Mouse (Mus musculus): ENCODE results near the gene Zfp524. TPM values are rescaled to one million over a fixed set of nuclear protein-coding genes. Genes with fewer than 3 reads are reported as not detected.

Zfp524 gene
- polyA plus RNA-seq, 1 experiment, result 54.6 TPM

DNA sequence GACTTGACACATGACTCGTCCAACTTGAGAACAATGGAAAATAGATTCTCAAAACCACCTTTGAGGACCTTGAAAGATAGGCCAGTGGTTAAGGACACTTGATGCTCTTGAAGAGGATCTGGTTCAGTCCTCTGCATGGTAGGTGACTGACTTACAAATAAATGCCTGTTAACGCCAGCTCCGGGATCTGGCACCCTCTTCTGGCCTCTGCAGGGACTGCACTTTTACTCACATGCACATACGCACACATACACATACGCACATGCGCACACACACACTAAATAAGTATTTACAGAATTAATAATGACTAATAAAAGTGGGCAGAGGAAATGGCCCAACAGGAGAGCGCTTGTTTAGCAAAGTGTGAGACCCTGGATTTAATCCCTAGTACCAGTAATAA, 37.4 kb upstream of the Zfp524 start:
- 97% methylated on average over 7 of the region's 7 CpGs for WGBS

DNA sequence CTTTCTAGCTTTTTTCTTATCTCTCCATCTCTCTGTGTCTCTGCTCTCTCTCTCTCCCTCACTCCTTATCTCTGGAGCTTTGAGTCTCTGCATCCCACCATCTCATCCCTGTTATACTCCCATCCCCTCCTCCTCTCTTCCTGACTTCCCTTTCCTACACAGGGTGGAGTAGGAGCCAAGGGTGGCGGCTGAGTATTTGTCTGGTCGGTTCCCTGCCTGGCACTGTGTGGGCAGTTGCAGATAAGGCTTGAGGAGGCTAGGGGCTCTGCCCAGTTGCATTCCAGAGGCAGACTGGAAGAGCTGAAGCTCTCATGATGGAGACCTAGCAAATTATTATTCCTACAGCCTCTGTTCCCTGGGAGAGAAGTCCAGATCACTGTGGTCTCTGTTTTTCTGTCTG, 26.0 kb upstream of the Zfp524 start:
- TF ChIP-seq POLR2A (IDR thresholded peaks at IDR 0.05; ENCODE audit: control insufficient read depth, extremely low read depth, insufficient read depth, low read length, poor library complexity) (no peak), CTCF (IDR thresholded peaks at IDR 0.05; ENCODE audit: borderline replicate concordance, control insufficient read depth, extremely low read depth, insufficient read depth, low read length, poor library complexity) (no peak)
- H3K36me3 ChIP-seq (ENCODE audit: control insufficient read depth, insufficient read depth, low read length), result no peaks in the 10 kb centered on the region
- no peak overlapping the region for H3K27ac ChIP-seq (ENCODE audit: control insufficient read depth, insufficient read depth, low read length)
- no peak overlapping the region for H3K4me3 ChIP-seq (ENCODE audit: control insufficient read depth, insufficient read depth, low read length)
- DNase-seq, result no peak
- H3K4me1 ChIP-seq (replicated peaks; ENCODE audit: control insufficient read depth, insufficient read depth, low read length), result no peaks in the 10 kb centered on the region
- no peaks in the 10 kb centered on the region for H3K27me3 ChIP-seq (ENCODE audit: control insufficient read depth, insufficient read depth, low read length)
- 56% methylated on average over 2 of the region's 2 CpGs for WGBS

More for the DNA sequence above, 37.4 kb upstream of the Zfp524 start:
- Histone ChIP-seq H3K36me3 (ENCODE audit: control insufficient read depth, insufficient read depth, low read length) (no peaks in the 10 kb centered on the region), H3K27ac (ENCODE audit: control insufficient read depth, insufficient read depth, low read length) (no peak overlapping the region), H3K4me1 (replicated peaks; ENCODE audit: control insufficient read depth, insufficient read depth, low read length) (no peaks in the 10 kb centered on the region), H3K27me3 (ENCODE audit: control insufficient read depth, insufficient read depth, low read length) (0 out of 2 replicates have a peak, but pooled peaks cover 2% of the 10 kb centered on the region), H3K4me3 (ENCODE audit: control insufficient read depth, insufficient read depth, low read length) (no peak overlapping the region)
- no peak for TF ChIP-seq POLR2A (IDR thresholded peaks at IDR 0.05; ENCODE audit: control insufficient read depth, extremely low read depth, insufficient read depth, low read length, poor library complexity)
- TF ChIP-seq CTCF (IDR thresholded peaks at IDR 0.05; ENCODE audit: borderline replicate concordance, control insufficient read depth, extremely low read depth, insufficient read depth, low read length, poor library complexity), result no peak
- no peak for DNase-seq

DNA sequence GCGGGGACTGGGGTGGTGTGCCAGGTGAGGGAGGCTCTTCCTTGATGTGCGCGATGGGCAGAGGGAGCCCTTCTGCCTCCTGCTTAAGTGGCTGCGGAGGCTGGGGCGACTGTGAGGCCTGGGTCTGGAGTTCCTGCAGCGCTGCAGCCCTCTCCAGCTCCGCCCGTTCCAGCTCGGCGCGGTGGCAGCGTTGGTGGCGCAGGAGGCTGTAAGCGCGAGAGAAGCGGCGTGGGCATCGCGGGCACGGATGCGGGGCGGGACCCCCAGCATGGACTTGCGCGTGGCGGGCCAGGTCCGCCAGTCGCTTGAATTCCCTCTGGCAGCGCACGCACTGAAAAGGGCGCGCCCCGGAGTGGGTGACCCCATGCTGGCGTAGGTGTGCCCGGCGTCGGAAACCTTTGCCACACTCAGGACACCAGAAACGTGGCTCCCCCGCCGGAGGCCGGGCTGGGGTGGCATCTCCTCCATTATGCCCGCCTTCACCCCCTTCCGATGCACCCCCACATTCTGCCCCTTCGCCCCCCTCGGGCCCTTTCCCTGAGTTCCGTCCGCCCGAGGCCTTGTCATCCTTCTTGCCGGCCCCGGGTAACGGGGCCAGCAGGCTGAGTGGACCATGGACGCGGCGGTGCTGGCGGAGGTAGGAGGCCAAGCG, 20.7 kb upstream of the Zfp524 start:
- Histone ChIP-seq H3K27me3 (ENCODE audit: control insufficient read depth, insufficient read depth, low read length) (no peaks in the 10 kb centered on the region), H3K4me1 (replicated peaks; ENCODE audit: control insufficient read depth, insufficient read depth, low read length) (peaks cover 18% of the 10 kb centered on the region), H3K4me3 (ENCODE audit: control insufficient read depth, insufficient read depth, low read length) (no peak overlapping the region), H3K27ac (ENCODE audit: control insufficient read depth, insufficient read depth, low read length) (no peak overlapping the region), H3K36me3 (ENCODE audit: control insufficient read depth, insufficient read depth, low read length) (no peaks in the 10 kb centered on the region)
- WGBS, result 97% methylated on average over 55 of the region's 55 CpGs
- TF ChIP-seq POLR2A (IDR thresholded peaks at IDR 0.05; ENCODE audit: control insufficient read depth, extremely low read depth, insufficient read depth, low read length, poor library complexity) (no peak), CTCF (IDR thresholded peaks at IDR 0.05; ENCODE audit: borderline replicate concordance, control insufficient read depth, extremely low read depth, insufficient read depth, low read length, poor library complexity) (no peak)
- DNase-seq, result no peak

DNA sequence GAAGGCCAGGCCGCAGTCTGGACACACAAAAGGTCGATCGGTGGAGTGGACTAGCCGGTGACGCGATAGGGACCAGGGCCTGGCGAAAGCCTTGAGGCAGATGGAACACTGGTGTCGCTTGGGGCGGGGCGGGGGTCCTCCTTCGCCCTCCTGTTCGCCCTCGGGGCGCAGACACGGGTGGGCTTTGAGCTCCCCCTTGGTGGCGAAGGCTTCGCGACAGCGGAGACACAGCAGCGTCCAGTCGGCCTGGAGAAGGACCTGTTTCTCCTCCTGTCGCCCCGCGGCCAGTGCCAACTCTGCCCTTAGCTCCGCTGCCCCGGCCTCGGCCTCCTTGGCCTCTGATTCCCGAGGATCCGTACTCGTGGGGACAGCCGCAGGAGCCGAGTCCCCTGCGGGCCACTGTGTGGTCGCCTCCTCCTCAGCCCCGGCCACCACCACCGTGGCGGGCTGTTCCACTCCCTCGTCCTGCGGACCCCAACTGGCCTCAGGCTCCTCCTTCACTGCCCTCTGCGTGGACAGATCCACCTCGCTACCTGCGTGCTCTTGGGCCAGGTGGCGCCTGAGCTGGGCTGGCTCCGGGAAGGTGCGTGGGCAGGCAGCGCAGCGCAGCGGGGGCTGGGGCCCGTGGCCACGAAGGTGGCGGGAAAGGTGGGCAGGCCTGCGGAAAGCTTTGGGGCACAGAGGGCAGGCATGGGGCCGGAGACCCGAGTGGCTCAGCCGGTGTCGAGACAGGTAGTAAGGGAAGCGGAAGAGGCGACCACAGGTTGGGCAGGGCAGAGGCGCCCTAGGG, 20.0 kb upstream of the Zfp524 start:
- Histone ChIP-seq H3K36me3 (ENCODE audit: control insufficient read depth, insufficient read depth, low read length) (no peaks in the 10 kb centered on the region), H3K4me1 (replicated peaks; ENCODE audit: control insufficient read depth, insufficient read depth, low read length) (peaks cover 18% of the 10 kb centered on the region), H3K4me3 (ENCODE audit: control insufficient read depth, insufficient read depth, low read length) (no peak overlapping the region), H3K27me3 (ENCODE audit: control insufficient read depth, insufficient read depth, low read length) (no peaks in the 10 kb centered on the region), H3K27ac (ENCODE audit: control insufficient read depth, insufficient read depth, low read length) (no peak overlapping the region)
- TF ChIP-seq POLR2A (IDR thresholded peaks at IDR 0.05; ENCODE audit: control insufficient read depth, extremely low read depth, insufficient read depth, low read length, poor library complexity) (no peak), CTCF (IDR thresholded peaks at IDR 0.05; ENCODE audit: borderline replicate concordance, control insufficient read depth, extremely low read depth, insufficient read depth, low read length, poor library complexity) (no peak)
- no peak for DNase-seq
- 93% methylated on average over 59 of the region's 59 CpGs for WGBS

DNA sequence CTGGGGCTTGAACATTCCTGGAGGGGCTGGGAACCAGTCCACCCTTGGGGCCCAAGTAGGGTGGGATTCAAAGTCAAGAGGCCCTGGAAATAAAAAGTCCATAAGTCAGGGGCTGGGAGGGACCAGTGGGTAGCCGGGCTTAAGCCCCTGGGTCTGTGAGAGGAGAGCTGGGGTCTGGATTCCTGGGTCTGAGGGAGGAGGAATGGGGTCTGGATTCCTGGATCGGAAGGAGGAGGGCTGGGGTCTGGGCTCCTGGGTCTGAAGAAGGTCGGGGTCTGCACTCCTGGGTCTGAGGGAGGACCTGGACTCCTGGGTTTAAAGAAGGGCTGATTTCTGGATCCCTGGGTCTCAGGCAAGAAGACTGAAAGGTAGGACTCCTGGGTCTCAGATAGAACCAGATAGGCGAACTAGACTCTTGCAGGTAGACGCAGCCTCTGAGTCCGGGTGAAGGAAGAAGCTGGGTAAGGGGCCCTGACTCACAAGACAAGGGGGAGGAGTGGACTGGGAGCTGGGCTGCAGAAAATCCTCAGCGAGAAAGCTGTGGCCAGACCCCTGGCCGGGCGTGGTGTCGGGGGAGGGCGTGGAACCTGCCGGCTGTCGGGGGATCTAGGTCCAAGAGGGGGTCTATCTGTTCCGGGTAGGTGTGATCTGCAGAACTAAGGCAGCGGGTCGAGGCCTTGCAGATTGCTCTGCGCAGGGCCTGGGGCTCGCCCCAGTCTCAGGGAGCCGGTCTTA, 18.8 kb upstream of the Zfp524 start:
- TF ChIP-seq CTCF (IDR thresholded peaks at IDR 0.05; ENCODE audit: borderline replicate concordance, control insufficient read depth, extremely low read depth, insufficient read depth, low read length, poor library complexity) (no peak), POLR2A (IDR thresholded peaks at IDR 0.05; ENCODE audit: control insufficient read depth, extremely low read depth, insufficient read depth, low read length, poor library complexity) (no peak)
- H3K4me3 ChIP-seq (ENCODE audit: control insufficient read depth, insufficient read depth, low read length), result peak overlapping the region; percentile 90
- peak; percentile 7 for DNase-seq
- WGBS, result 12% methylated on average over 19 of the region's 19 CpGs
- peaks cover 18% of the 10 kb centered on the region for H3K4me1 ChIP-seq (replicated peaks; ENCODE audit: control insufficient read depth, insufficient read depth, low read length)
- H3K36me3 ChIP-seq (ENCODE audit: control insufficient read depth, insufficient read depth, low read length), result no peaks in the 10 kb centered on the region
- no peaks in the 10 kb centered on the region for H3K27me3 ChIP-seq (ENCODE audit: control insufficient read depth, insufficient read depth, low read length)
- H3K27ac ChIP-seq (ENCODE audit: control insufficient read depth, insufficient read depth, low read length), result no peak overlapping the region
